Mouse (Mus musculus): ENCODE measurements around the gene Galnt9. TPM values are rescaled to one million over a fixed set of nuclear protein-coding genes. Genes with fewer than 3 reads are reported as not detected.

The Galnt9 gene
- polyA plus RNA-seq, 1 experiment: not detected

DNA sequence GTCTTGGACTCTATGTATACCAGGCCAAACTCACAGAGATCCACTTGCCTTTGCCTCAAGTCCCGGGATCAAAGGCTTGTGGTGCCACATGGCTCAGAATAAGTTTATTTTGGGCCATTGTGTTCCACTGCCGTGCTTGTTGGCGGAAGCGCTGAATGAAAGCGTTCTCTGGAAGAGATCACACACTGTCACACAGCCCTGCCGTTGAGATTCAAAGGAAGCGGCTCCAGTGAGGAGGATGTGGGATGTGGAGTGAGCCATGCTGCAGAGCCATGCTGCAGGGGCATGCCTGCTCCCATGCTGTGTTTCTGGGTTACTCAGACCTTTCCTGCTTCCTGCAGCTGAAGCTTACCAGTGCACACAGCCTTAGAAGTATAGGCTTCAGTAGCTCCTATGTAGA, 4.3 kb downstream of the Galnt9 start:
- no peak overlapping the region for H3K4me3 ChIP-seq (replicated peaks)
- 0 out of 2 replicates have a peak, but pooled peaks cover under 1% of the 10 kb centered on the region for H3K9me3 ChIP-seq
- peaks cover 79% of the 10 kb centered on the region for H3K27me3 ChIP-seq (replicated peaks)
- no peak for TF ChIP-seq FLI1 (IDR thresholded peaks at IDR 0.05; ENCODE audit: low read length)
- TF ChIP-seq GATA1 (IDR thresholded peaks at IDR 0.05; ENCODE audit: borderline replicate concordance, low read length): no peak
- no peaks in the 10 kb centered on the region for H3K36me3 ChIP-seq (replicated peaks; ENCODE audit: low read length)
- H3K4me1 ChIP-seq: peaks cover 3% of the 10 kb centered on the region; the same call in 1 of the 2 replicates

DNA sequence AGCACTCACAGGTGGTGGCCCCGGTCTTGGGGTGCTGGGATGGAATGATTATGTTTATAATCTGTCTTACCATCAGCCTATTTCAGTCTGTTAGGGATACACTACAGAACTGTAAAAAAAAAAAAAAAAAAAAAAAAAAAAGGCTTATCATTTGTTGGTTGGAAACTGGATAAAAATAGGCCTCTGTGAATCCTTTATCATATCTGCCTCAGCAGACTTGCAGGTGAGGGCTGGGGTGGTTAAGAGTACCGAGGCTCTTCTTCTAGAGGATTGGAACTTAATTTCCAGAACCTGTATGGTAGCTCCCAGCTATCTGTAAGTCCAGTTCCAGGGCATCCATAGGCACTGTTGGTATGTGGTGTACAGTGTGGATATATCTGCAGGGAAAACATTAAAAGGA, 6.0 kb downstream of the Galnt9 start:
- H3K36me3 ChIP-seq (replicated peaks; ENCODE audit: low read length): no peaks in the 10 kb centered on the region
- H3K4me3 ChIP-seq (replicated peaks): no peak overlapping the region
- TF ChIP-seq FLI1 (IDR thresholded peaks at IDR 0.05; ENCODE audit: low read length): no peak
- TF ChIP-seq GATA1 (IDR thresholded peaks at IDR 0.05; ENCODE audit: borderline replicate concordance, low read length): no peak
- H3K9me3 ChIP-seq: peaks cover 11% of the 10 kb centered on the region
- 0 out of 2 replicates have a peak, but pooled peaks cover 3% of the 10 kb centered on the region for H3K4me1 ChIP-seq
- peaks cover 65% of the 10 kb centered on the region for H3K27me3 ChIP-seq (replicated peaks)

DNA sequence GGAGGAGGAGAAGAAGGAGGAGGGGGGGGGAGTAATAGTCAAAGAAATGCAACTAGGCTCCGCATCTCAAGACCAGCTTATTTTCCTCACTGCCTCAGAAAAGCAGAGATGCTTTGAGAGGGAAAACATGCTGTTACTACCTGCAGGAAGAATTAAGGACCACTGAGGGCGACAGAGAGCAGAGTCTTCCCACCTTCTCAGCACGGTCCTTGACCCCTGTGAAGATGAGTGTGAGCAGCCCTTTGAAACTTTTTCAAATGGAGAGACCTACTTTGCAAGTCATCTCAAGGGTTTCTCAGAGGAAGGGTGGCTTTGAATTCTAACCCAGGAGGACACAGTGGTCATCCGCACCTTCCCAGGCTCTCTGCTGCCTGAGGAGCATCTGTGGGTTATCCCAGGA, 6.7 kb downstream of the Galnt9 start:
- TF ChIP-seq FLI1 (IDR thresholded peaks at IDR 0.05; ENCODE audit: low read length): no peak
- TF ChIP-seq GATA1 (IDR thresholded peaks at IDR 0.05; ENCODE audit: borderline replicate concordance, low read length): no peak
- Histone ChIP-seq H3K27me3 (replicated peaks) (peaks cover 63% of the 10 kb centered on the region), H3K4me3 (replicated peaks) (no peak overlapping the region)

DNA sequence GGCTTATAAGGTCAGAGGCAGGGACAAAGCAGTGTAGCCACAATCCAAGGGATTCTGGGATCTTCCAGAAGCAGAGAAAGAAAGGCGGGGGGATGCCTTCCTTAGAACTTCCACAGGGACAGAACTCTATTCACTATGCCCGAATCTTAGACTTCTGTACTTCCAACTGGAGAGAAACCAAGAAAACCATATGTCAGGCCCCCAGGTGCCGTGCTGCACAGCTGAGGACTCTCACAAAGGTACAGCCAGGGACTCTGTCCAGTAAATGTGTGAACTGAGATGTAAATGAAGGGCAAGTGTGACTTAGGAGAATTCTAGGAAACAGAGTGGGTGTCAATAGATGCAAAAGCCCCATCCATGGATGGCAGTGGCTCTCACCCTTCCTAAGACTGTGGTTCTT, 7.8 kb downstream of the Galnt9 start:
- TF ChIP-seq GATA1 (IDR thresholded peaks at IDR 0.05; ENCODE audit: borderline replicate concordance, low read length): no peak
- no peak for TF ChIP-seq FLI1 (IDR thresholded peaks at IDR 0.05; ENCODE audit: low read length)
- H3K9me3 ChIP-seq: peaks cover 11% of the 10 kb centered on the region

More for the DNA sequence above, 6.7 kb downstream of the Galnt9 start:
- Histone ChIP-seq H3K4me1 (0 out of 2 replicates have a peak, but pooled peaks cover 3% of the 10 kb centered on the region), H3K9me3 (peaks cover 11% of the 10 kb centered on the region), H3K36me3 (replicated peaks; ENCODE audit: low read length) (no peaks in the 10 kb centered on the region)

DNA sequence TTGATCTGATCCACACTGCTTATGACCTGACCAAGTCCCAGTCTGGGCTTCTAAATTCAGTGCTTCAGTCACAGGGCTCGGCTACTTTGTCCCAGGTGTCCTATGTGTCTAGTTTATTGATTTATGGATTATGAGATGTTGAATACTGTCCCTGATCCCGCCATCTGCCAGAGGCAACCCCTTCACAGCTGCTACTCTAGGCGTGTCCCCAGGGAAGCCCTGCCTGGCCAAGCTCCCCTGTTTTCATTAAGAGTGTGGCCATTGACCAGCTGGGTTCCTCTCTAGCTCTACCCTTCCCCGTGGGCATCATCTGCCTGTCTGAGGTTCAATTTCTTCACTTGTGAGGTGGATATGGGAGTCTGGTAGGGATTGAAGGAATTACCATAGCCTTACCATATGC, 9.2 kb downstream of the Galnt9 start:
- H3K4me1 ChIP-seq: 0 out of 2 replicates have a peak, but pooled peaks cover 3% of the 10 kb centered on the region
- TF ChIP-seq FLI1 (IDR thresholded peaks at IDR 0.05; ENCODE audit: low read length) (no peak), GATA1 (IDR thresholded peaks at IDR 0.05; ENCODE audit: borderline replicate concordance, low read length) (no peak)
- peaks cover 11% of the 10 kb centered on the region for H3K9me3 ChIP-seq
- H3K27me3 ChIP-seq (replicated peaks): peaks cover 46% of the 10 kb centered on the region
- no peak overlapping the region for H3K4me3 ChIP-seq (replicated peaks)
- H3K36me3 ChIP-seq (replicated peaks; ENCODE audit: low read length): no peaks in the 10 kb centered on the region

More for the DNA sequence above, 7.8 kb downstream of the Galnt9 start:
- Histone ChIP-seq H3K4me1 (0 out of 2 replicates have a peak, but pooled peaks cover 3% of the 10 kb centered on the region), H3K36me3 (replicated peaks; ENCODE audit: low read length) (no peaks in the 10 kb centered on the region), H3K27me3 (replicated peaks) (peaks cover 55% of the 10 kb centered on the region), H3K4me3 (replicated peaks) (no peak overlapping the region)

DNA sequence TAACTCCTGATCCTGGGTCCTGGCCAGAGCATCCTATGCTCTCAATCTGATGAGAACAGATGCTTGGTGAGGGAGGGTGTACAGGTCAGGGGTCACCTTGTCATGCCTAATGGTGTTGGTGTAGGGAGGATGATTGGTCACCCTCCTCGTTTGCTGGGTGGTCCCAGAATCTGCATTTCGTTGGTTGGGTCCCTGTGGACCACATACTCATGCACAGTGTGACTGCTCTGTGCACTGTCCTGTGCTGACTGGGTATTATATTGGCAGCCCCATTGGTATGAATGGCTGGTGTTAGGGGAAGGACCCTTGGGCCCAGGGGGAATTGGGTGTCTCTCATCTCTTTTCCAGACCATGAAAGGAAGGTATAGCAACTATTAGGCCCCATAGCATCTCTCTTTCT, 11.0 kb downstream of the Galnt9 start:
- H3K27me3 ChIP-seq (replicated peaks): peaks cover 32% of the 10 kb centered on the region
- H3K9me3 ChIP-seq: peaks cover 16% of the 10 kb centered on the region
- TF ChIP-seq GATA1 (IDR thresholded peaks at IDR 0.05; ENCODE audit: borderline replicate concordance, low read length): no peak
- TF ChIP-seq FLI1 (IDR thresholded peaks at IDR 0.05; ENCODE audit: low read length): no peak

DNA sequence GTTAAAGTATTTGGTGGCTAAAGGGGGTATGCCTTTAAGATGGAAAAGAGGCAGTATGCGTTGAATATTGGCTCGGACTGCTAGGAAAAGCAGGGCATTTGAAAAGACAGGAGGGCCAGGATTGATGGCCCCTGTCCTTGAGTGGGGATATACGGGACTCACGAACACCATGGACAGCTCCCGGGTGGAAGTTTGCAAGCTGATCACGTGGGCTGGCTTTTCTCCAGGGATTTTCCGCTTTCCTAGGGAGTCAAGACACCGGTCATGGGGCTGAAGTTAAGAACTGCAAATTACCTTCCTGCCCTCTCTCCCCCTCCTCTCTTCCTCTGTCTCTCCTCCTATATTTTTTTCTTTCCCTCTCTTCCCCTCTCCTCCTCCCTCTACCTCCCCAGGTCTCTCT, 14.2 kb downstream of the Galnt9 start:
- no peaks in the 10 kb centered on the region for H3K36me3 ChIP-seq (replicated peaks; ENCODE audit: low read length)
- H3K27me3 ChIP-seq (replicated peaks): peaks cover 20% of the 10 kb centered on the region
- TF ChIP-seq GATA1 (IDR thresholded peaks at IDR 0.05; ENCODE audit: borderline replicate concordance, low read length): no peak
- TF ChIP-seq FLI1 (IDR thresholded peaks at IDR 0.05; ENCODE audit: low read length): no peak
- peaks cover 24% of the 10 kb centered on the region for H3K9me3 ChIP-seq
- H3K4me3 ChIP-seq (replicated peaks): no peak overlapping the region
- H3K4me1 ChIP-seq: no peaks in the 10 kb centered on the region

More for the DNA sequence above, 11.0 kb downstream of the Galnt9 start:
- no peaks in the 10 kb centered on the region for H3K4me1 ChIP-seq
- H3K4me3 ChIP-seq (replicated peaks): no peak overlapping the region
- no peaks in the 10 kb centered on the region for H3K36me3 ChIP-seq (replicated peaks; ENCODE audit: low read length)

DNA sequence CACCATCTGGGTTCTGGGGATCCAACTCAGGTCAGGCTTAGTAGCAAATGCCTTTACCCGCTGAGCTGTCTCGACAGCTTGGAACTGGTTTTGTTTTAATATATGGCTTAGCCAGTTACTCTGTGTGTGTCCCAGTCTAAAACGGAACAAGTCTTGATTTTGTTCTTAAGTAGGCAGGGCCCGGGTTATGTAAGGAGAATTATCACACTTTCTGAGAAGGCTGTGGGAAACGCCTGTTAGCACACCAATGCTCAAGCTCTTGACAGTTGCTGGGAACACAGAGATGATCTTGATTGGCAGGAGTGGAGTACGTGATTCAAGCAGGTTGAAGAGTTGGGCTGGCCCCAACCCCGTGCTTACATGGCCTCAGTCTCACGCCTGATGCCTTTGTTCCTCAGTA, 15.5 kb downstream of the Galnt9 start:
- H3K9me3 ChIP-seq: peaks cover 13% of the 10 kb centered on the region
- no peak overlapping the region for H3K4me3 ChIP-seq (replicated peaks)
- H3K4me1 ChIP-seq: no peaks in the 10 kb centered on the region
- H3K36me3 ChIP-seq (replicated peaks; ENCODE audit: low read length): no peaks in the 10 kb centered on the region
- H3K27me3 ChIP-seq (replicated peaks): peaks cover 19% of the 10 kb centered on the region
- TF ChIP-seq FLI1 (IDR thresholded peaks at IDR 0.05; ENCODE audit: low read length) (no peak), GATA1 (IDR thresholded peaks at IDR 0.05; ENCODE audit: borderline replicate concordance, low read length) (no peak)

DNA sequence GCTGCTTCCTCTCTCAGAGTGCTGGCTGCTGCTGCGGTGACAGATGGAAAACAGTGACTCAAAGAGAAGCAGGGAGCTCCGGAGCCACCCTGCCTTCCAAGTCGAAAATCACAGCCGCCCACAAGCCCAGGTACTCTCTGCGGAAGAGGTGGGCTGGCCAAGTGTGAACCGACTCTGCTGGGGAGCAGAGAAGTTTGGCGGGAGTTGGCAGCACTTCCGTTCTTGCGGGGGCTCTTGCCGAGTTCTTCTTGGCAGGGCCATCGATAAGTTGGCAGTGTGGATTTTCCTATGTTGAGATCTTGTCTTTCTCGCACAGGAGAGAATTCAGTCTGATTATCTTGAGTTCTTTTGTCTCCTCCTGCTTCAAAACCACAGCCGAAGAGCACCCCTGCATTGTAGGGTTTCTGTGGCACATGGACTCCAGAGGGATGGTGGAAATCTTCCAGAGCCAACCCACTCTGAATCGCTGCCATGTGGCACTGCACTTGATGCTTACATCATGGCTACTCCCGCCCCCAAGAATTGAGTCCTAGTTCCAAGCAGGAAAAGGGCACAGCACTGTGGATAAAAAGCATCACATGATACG, 18.7 kb downstream of the Galnt9 start:
- H3K4me1 ChIP-seq: no peaks in the 10 kb centered on the region
- H3K27me3 ChIP-seq (replicated peaks): peaks cover 22% of the 10 kb centered on the region
- TF ChIP-seq GATA1 (IDR thresholded peaks at IDR 0.05; ENCODE audit: borderline replicate concordance, low read length) (no peak), FLI1 (IDR thresholded peaks at IDR 0.05; ENCODE audit: low read length) (no peak)
- no peaks in the 10 kb centered on the region for H3K36me3 ChIP-seq (replicated peaks; ENCODE audit: low read length)
- peaks cover 17% of the 10 kb centered on the region for H3K9me3 ChIP-seq
- H3K4me3 ChIP-seq (replicated peaks): no peak overlapping the region

DNA sequence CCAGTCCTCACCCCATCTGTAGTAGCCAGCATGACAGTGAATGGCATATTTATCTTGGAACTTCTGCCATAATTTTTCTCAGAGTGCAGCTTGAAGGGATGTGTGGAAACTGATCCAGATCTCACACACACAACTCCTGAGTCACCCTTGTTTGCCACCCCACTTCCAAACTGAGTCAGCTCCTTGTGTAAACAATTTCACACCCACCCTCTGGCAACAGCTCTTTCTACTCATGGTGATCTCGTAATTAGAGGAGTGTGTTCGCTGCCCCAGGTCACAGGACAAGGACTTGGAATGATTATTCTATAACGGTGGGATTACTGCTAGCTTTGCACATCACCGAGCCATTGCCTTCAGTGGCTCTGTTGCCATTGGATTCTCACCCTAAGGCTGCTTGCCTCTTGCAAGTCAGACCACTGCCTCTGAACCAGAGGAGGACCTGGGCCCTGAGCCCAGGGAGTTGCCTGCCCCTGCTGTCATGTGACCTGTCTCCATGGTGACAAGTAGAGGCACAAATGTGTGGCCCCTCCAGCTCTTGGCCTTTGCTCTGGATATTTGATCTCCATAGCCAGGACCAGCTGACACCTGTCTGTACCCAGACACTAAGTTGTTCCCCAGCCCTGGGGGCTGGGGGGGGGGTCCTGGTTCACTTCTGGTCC, 21.0 kb downstream of the Galnt9 start:
- Histone ChIP-seq H3K9me3 (peaks cover 12% of the 10 kb centered on the region), H3K4me3 (replicated peaks) (no peak overlapping the region), H3K36me3 (replicated peaks; ENCODE audit: low read length) (no peaks in the 10 kb centered on the region), H3K4me1 (no peaks in the 10 kb centered on the region), H3K27me3 (replicated peaks) (peaks cover 26% of the 10 kb centered on the region)
- TF ChIP-seq FLI1 (IDR thresholded peaks at IDR 0.05; ENCODE audit: low read length) (no peak), GATA1 (IDR thresholded peaks at IDR 0.05; ENCODE audit: borderline replicate concordance, low read length) (no peak)

Data from megakaryocyte, embryonic 14.5 days (primary cell).